Mouse (Mus musculus): Measurements from ENCODE around the gene Irak1bp1. TPM values are rescaled to one million over a fixed set of nuclear protein-coding genes. Genes with fewer than 3 reads are reported as not detected.

The Irak1bp1 gene
- total and polyA plus RNA-seq, 2 experiments from 2014 or later: 27.0 to 40.5 TPM

GRCm38 (mm10) chr9:82867698-82868097 is 38.4 kb downstream of the Irak1bp1 start:
- DNase-seq (ENCODE audit: low spot score) (no peak), ATAC-seq (no peak)
- Histone ChIP-seq H3K4me1 (ENCODE audit: insufficient read depth, low read length) (no peaks in the 10 kb centered on the region), H3K9me3 (ENCODE audit: low read length) (no peaks in the 10 kb centered on the region), H3K36me3 (ENCODE audit: insufficient read depth, low read length) (peaks cover 10% of the 10 kb centered on the region), H3K27ac (no peak overlapping the region), H3K9ac (replicated peaks; ENCODE audit: low read length) (no peak overlapping the region), H3K4me2 (ENCODE audit: low read depth, low read length) (no peak overlapping the region), H3K4me3 (ENCODE audit: low read length) (no peak overlapping the region), H3K27me3 (ENCODE audit: insufficient read depth, low read length) (no peaks in the 10 kb centered on the region)
- no peak for TF ChIP-seq CTCF (IDR thresholded peaks at IDR 0.05; ENCODE audit: low read depth)
- 77% methylated on average over 3 of the region's 3 CpGs for WGBS

- DNase-seq (ENCODE audit: low spot score) (no peak), ATAC-seq (no peak)
- Histone ChIP-seq H3K9me3 (ENCODE audit: low read length) (no peaks in the 10 kb centered on the region), H3K27ac (no peak overlapping the region), H3K4me1 (ENCODE audit: insufficient read depth, low read length) (no peaks in the 10 kb centered on the region), H3K27me3 (ENCODE audit: insufficient read depth, low read length) (no peaks in the 10 kb centered on the region), H3K4me2 (ENCODE audit: low read depth, low read length) (no peak overlapping the region), H3K4me3 (ENCODE audit: low read length) (no peak overlapping the region), H3K36me3 (ENCODE audit: insufficient read depth, low read length) (peaks cover 40% of the 10 kb centered on the region), H3K9ac (replicated peaks; ENCODE audit: low read length) (no peak overlapping the region)
- TF ChIP-seq CTCF (IDR thresholded peaks at IDR 0.05; ENCODE audit: low read depth): no peak
- WGBS: 91% methylated on average over 1 of the region's 1 CpGs
These were observed 47.7 kb downstream of the Irak1bp1 start for GRCm38 (mm10) chr9:82877078-82877477.

- peak; percentile 16 for DNase-seq (ENCODE audit: low spot score)
- Histone ChIP-seq H3K4me1 (ENCODE audit: insufficient read depth, low read length) (no peaks in the 10 kb centered on the region), H3K9me3 (ENCODE audit: low read length) (no peaks in the 10 kb centered on the region), H3K27me3 (ENCODE audit: insufficient read depth, low read length) (no peaks in the 10 kb centered on the region), H3K4me2 (ENCODE audit: low read depth, low read length) (no peak overlapping the region), H3K36me3 (ENCODE audit: insufficient read depth, low read length) (peaks cover 25% of the 10 kb centered on the region), H3K4me3 (ENCODE audit: low read length) (no peak overlapping the region), H3K27ac (no peak overlapping the region), H3K9ac (replicated peaks; ENCODE audit: low read length) (no peak overlapping the region)
- no peak for ATAC-seq
- TF ChIP-seq CTCF (IDR thresholded peaks at IDR 0.05; ENCODE audit: low read depth): no peak
These were observed 54.8 kb downstream of the Irak1bp1 start for GRCm38 (mm10) chr9:82884177-82884576.

- Histone ChIP-seq H3K4me2 (ENCODE audit: low read depth, low read length) (no peak overlapping the region), H3K9ac (replicated peaks; ENCODE audit: low read length) (no peak overlapping the region), H3K9me3 (ENCODE audit: low read length) (no peaks in the 10 kb centered on the region), H3K27me3 (ENCODE audit: insufficient read depth, low read length) (no peaks in the 10 kb centered on the region), H3K27ac (no peak overlapping the region), H3K4me1 (ENCODE audit: insufficient read depth, low read length) (no peaks in the 10 kb centered on the region), H3K36me3 (ENCODE audit: insufficient read depth, low read length) (peaks cover 13% of the 10 kb centered on the region), H3K4me3 (ENCODE audit: low read length) (no peak overlapping the region)
- TF ChIP-seq CTCF (IDR thresholded peaks at IDR 0.05; ENCODE audit: low read depth): no peak
- ATAC-seq (no peak), DNase-seq (ENCODE audit: low spot score) (no peak)
These were observed 59.3 kb downstream of the Irak1bp1 start for GRCm38 (mm10) chr9:82888645-82889044.

Other genes starting within 250 kb of the Irak1bp1 start
- 43.7 and 56.9 TPM in 2 replicates for gene Phip, start 146.0 kb downstream of the Irak1bp1 start, total RNA-seq (2014; rRNA removed)
- 49.7 and 51.0 TPM in 2 replicates for gene Phip, start 146.0 kb downstream of the Irak1bp1 start, polyA plus RNA-seq (2015; fragmentation: Nextera tagmentation; extraction: Ambion mirVana)

Data from hindbrain, postnatal 0 days (tissue).